Mouse (Mus musculus): ENCODE measurements around the gene Dnajc13. TPM values are rescaled to one million over a fixed set of nuclear protein-coding genes. Genes with fewer than 3 reads are reported as not detected.

Gene Dnajc13
- polyA plus RNA-seq, 1 experiment from 2014 or later, result 17.0 TPM

DNA sequence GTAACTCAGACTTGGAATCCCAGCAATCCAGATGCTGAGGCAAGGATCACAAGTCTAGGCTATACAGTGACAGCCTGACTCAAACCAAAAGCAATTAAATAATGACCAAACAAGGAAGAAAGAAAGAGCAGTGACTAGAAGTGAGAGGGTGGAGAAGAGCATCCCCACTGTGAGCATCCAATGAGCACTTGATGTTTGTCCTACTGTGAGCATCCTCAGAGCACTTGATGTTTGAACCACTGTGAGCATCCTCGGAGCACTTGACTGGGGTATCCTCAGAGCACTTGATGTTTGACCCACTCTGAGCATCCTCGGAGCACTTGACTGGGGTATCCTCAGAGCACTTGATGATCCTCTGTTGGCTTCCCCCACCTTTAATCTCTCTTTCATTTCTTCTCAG lies 157.7 kb downstream of the Dnajc13 start:
- Histone ChIP-seq H3K4me1 (ENCODE audit: control insufficient read depth, insufficient read depth, low read length) (peaks cover 4% of the 10 kb centered on the region), H3K27ac (ENCODE audit: low read length) (no peak overlapping the region), H3K36me3 (ENCODE audit: control insufficient read depth, insufficient read depth) (no peaks in the 10 kb centered on the region), H3K9ac (ENCODE audit: low read length) (no peak overlapping the region), H3K4me3 (ENCODE audit: low read length) (no peak overlapping the region), H3K9me3 (replicated peaks; ENCODE audit: control insufficient read depth, low read length) (no peaks in the 10 kb centered on the region), H3K4me2 (ENCODE audit: low read depth, low read length) (no peak overlapping the region), H3K27me3 (ENCODE audit: control insufficient read depth, insufficient read depth, low read length) (no peaks in the 10 kb centered on the region)
- WGBS, result 79% methylated on average over 2 of the region's 2 CpGs
- no peak for ATAC-seq (replicated peaks; ENCODE audit: extremely low read depth, insufficient read depth, low FRiP score)

- H3K36me3 ChIP-seq (ENCODE audit: control insufficient read depth, insufficient read depth), result no peaks in the 10 kb centered on the region
- no peak overlapping the region for H3K9ac ChIP-seq (ENCODE audit: low read length)
- H3K4me1 ChIP-seq (ENCODE audit: control insufficient read depth, insufficient read depth, low read length), result peaks cover 4% of the 10 kb centered on the region
- ATAC-seq (replicated peaks; ENCODE audit: extremely low read depth, insufficient read depth, low FRiP score), result no peak
- no peaks in the 10 kb centered on the region for H3K27me3 ChIP-seq (ENCODE audit: control insufficient read depth, insufficient read depth, low read length)
- H3K9me3 ChIP-seq (replicated peaks; ENCODE audit: control insufficient read depth, low read length), result no peaks in the 10 kb centered on the region
- 62% methylated on average over 2 of the region's 2 CpGs for WGBS
- H3K4me2 ChIP-seq (ENCODE audit: low read depth, low read length), result no peak overlapping the region
- H3K4me3 ChIP-seq (ENCODE audit: low read length), result no peak overlapping the region
- peak overlapping the region; percentile 52 for H3K27ac ChIP-seq (ENCODE audit: low read length)
These were observed 159.8 kb downstream of the Dnajc13 start for GRCm38 (mm10) chr9:104102901-104103300.

- no peaks in the 10 kb centered on the region for H3K36me3 ChIP-seq (ENCODE audit: control insufficient read depth, insufficient read depth)
- peak overlapping the region; percentile 17 for H3K4me3 ChIP-seq (ENCODE audit: low read length)
- H3K9me3 ChIP-seq (replicated peaks; ENCODE audit: control insufficient read depth, low read length), result no peaks in the 10 kb centered on the region
- peaks cover 4% of the 10 kb centered on the region for H3K4me1 ChIP-seq (ENCODE audit: control insufficient read depth, insufficient read depth, low read length)
- H3K4me2 ChIP-seq (ENCODE audit: low read depth, low read length), result peak overlapping the region; percentile 15; the same call in 1 of the 2 replicates
- no peak overlapping the region for H3K9ac ChIP-seq (ENCODE audit: low read length)
- H3K27ac ChIP-seq (ENCODE audit: low read length), result peak overlapping the region; percentile 56
- no peaks in the 10 kb centered on the region for H3K27me3 ChIP-seq (ENCODE audit: control insufficient read depth, insufficient read depth, low read length)
- WGBS, result 24% methylated on average over 6 of the region's 6 CpGs
- peak; percentile 55 for ATAC-seq (replicated peaks; ENCODE audit: extremely low read depth, insufficient read depth, low FRiP score)
These were observed 160.4 kb downstream of the Dnajc13 start for GRCm38 (mm10) chr9:104102301-104102700.

- peak overlapping the region; percentile 15 for H3K4me2 ChIP-seq (ENCODE audit: low read depth, low read length)
- WGBS, result 46% methylated on average over 3 of the region's 3 CpGs
- no peaks in the 10 kb centered on the region for H3K27me3 ChIP-seq (ENCODE audit: control insufficient read depth, insufficient read depth, low read length)
- H3K36me3 ChIP-seq (ENCODE audit: control insufficient read depth, insufficient read depth), result no peaks in the 10 kb centered on the region
- peaks cover 4% of the 10 kb centered on the region for H3K4me1 ChIP-seq (ENCODE audit: control insufficient read depth, insufficient read depth, low read length)
- peak overlapping the region; percentile 17 for H3K4me3 ChIP-seq (ENCODE audit: low read length)
- H3K27ac ChIP-seq (ENCODE audit: low read length), result peak overlapping the region; percentile 56; the same call in 1 of the 2 replicates
- ATAC-seq (replicated peaks; ENCODE audit: extremely low read depth, insufficient read depth, low FRiP score), result no peak
- no peak overlapping the region for H3K9ac ChIP-seq (ENCODE audit: low read length)
- H3K9me3 ChIP-seq (replicated peaks; ENCODE audit: control insufficient read depth, low read length), result no peaks in the 10 kb centered on the region
These were observed 161.3 kb downstream of the Dnajc13 start for GRCm38 (mm10) chr9:104101458-104101857.

Other genes starting within 250 kb of the Dnajc13 start
- not detected in 2 replicates for gene Gm28305, start 222.3 kb downstream of the Dnajc13 start, polyA plus RNA-seq (2015; fragmentation: Nextera tagmentation; extraction: Ambion mirVana)
- 36.1 and 38.7 TPM in 2 replicates for gene Uba5, start 199.8 kb downstream of the Dnajc13 start, polyA plus RNA-seq (2015; fragmentation: Nextera tagmentation; extraction: Ambion mirVana)
- 14.3 and 16.7 TPM in 2 replicates for gene Acad11, start 199.6 kb downstream of the Dnajc13 start, polyA plus RNA-seq (2015; fragmentation: Nextera tagmentation; extraction: Ambion mirVana)
- gene Ackr4, start 136.0 kb downstream of the Dnajc13 start, polyA plus RNA-seq (2015; fragmentation: Nextera tagmentation; extraction: Ambion mirVana), result 8.0 and 10.3 TPM in 2 replicates
- 0.42 and 0.85 TPM in 2 replicates for gene Acpp, start 74.8 kb upstream of the Dnajc13 start, polyA plus RNA-seq (2015; fragmentation: Nextera tagmentation; extraction: Ambion mirVana)

Measured in heart, embryonic 16.5 days (tissue).